Mouse (Mus musculus): ENCODE measurements around the gene Mettl21a. TPM values are rescaled to one million over a fixed set of nuclear protein-coding genes. Genes with fewer than 3 reads are reported as not detected.
A peak's percentile ranks its signal among the peaks of the same experiment; 100 is the strongest.

Mettl21a gene
- total and polyA plus RNA-seq, 3 experiments = 7.4 to 8.5 TPM; not detected in 1

DNA sequence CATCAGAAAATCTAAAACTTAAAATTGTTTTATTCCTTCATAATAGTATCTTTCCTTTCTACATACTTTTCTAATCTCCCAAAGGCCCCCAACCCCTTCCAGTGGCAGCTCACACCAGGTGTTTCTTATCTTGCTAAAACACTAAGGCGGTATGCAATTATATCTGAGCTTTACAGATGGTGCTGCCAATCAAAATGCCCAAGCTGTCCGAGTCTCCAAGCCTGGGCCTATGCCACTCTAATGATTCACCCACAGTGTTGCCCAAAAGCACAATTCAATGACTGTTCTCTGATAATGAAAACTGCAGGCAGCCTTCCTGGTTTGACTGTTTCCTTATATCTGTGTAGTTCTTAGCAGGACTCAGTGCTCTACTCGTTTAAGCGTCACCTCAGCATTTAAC, 7.9 kb downstream of the Mettl21a start (continued):
- TF ChIP-seq JUND (IDR thresholded peaks at IDR 0.05; ENCODE audit: low read depth, low read length) (no peak), POLR2AphosphoS5 (IDR thresholded peaks at IDR 0.05; ENCODE audit: borderline replicate concordance, low read depth, low read length) (no peak), GATA1 (IDR thresholded peaks at IDR 0.05; ENCODE audit: low read depth, low read length) (peak; percentile 82), GABPA (IDR thresholded peaks at IDR 0.05; ENCODE audit: low read depth, low read length) (no peak), RAD21 (IDR thresholded peaks at IDR 0.05; ENCODE audit: low read depth, low read length) (no peak), ZMIZ1 (IDR thresholded peaks at IDR 0.05; ENCODE audit: low read depth, low read length) (no peak), KAT2A (conservative IDR thresholded peaks at IDR 0.05; ENCODE audit: low read depth, low read length) (no peak), ELF1 (IDR thresholded peaks at IDR 0.05; ENCODE audit: low read depth, low read length) (0 out of 2 replicates have a peak, but pooled peaks have one; percentile 41), SIN3A (IDR thresholded peaks at IDR 0.05; ENCODE audit: low read length) (peak; percentile 38; the same call in 1 of the 2 replicates), CTCF (IDR thresholded peaks at IDR 0.05 in 2 of 3, conservative IDR thresholded peaks at IDR 0.05 in 1 of 3; ENCODE audit: control insufficient read depth in 1 of 3, insufficient read depth in 1 of 3, low read depth in 2 of 3, low read length in 3 of 3, poor library complexity in 1 of 3, severe bottlenecking in 1 of 3) (no peak), MYC (IDR thresholded peaks at IDR 0.05; ENCODE audit: low read depth, low read length) (no peak), NELFE (IDR thresholded peaks at IDR 0.05; ENCODE audit: low read depth, low read length) (no peak), USF1 (IDR thresholded peaks at IDR 0.05; ENCODE audit: low read depth, low read length) (no peak), SMC3 (IDR thresholded peaks at IDR 0.05; ENCODE audit: low read depth, low read length) (no peak)

DNA sequence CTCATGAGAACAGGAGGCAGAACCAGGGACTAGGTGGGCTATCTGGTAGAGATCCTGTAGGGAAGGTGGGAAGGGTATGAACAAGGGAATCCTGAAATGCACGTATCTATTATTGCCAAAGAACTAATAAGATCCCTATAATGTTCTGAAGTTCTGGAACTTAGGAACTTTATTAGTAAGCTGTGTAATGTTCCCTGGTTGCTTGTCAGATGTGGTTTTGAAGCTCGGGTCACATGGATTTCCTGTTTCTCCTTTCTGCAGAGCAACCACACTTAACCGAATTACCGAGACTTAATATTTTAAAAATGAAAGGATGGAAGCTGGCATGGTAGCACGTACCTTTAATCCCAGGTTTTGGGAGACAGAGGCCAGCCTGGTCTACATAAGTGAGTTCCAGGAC, 13.7 kb downstream of the Mettl21a start:
- Histone ChIP-seq H3K36me3 (ENCODE audit: control insufficient read depth in 1 of 2, insufficient read depth in 2 of 2, low read length in 2 of 2) (peaks cover 0 to 3% of the 10 kb centered on the region in 2 experiments; a peak in 3 of 4 replicates), H3K4me3 (ENCODE audit: control insufficient read depth in 1 of 2, insufficient read depth in 1 of 2, low read depth in 2 of 2, low read length in 2 of 2) (no peak overlapping the region)
- DNase-seq (ENCODE audit: low read depth, low spot score) = no peak

DNA sequence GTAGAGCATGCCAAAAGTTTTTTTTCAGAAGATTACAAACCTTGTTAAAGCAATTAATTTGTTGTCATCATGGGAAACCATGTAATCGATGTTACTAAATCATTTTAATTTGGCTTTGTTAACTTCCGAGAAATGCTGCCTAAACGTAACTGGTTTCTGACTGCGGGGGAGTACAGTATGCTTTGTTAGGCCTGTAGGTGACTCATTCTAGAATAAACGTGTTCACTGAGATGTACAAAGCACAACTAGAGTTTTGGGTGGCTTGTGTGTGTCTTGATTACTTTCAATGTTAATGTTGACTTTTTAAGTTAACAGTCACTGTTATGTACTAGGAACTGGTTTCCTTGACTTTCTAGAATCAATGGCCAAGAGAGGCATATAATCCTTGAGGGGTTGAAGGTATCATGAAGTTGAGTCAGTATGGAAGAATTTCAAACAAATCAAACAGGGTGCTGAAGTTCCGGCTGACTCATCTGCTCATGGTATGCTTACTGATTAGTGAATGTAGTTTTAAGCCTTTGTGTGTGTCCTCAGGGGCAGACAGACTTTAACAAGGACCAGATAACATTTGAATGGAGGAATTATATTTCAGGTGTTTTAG, 15.7 kb downstream of the Mettl21a start:
- H3K9me3 ChIP-seq (replicated peaks; ENCODE audit: insufficient read depth, low read length) = no peaks in the 10 kb centered on the region
- H3K4me1 ChIP-seq (ENCODE audit: control insufficient read depth in 1 of 2, insufficient read depth in 2 of 2, low read length in 2 of 2) = no peaks in the 10 kb centered on the region
- H3K9ac ChIP-seq (ENCODE audit: control insufficient read depth, low read depth, low read length, poor library complexity, severe bottlenecking) = no peak overlapping the region
- no peaks in the 10 kb centered on the region for H3K27me3 ChIP-seq (ENCODE audit: control insufficient read depth in 1 of 2, insufficient read depth in 2 of 2, low read length in 2 of 2)
- no peak for DNase-seq (ENCODE audit: low read depth, low spot score)
- TF ChIP-seq USF2 (IDR thresholded peaks at IDR 0.05; ENCODE audit: borderline replicate concordance in 1 of 2, insufficient read depth in 1 of 2, low read depth in 1 of 2, low read length in 2 of 2) (no peak), ZMIZ1 (IDR thresholded peaks at IDR 0.05; ENCODE audit: low read depth, low read length) (no peak), EP300 (IDR thresholded peaks at IDR 0.05; ENCODE audit: low read depth in 1 of 2, low read length in 2 of 2) (no peak), TCF12 (IDR thresholded peaks at IDR 0.05; ENCODE audit: low read depth, low read length) (no peak), BHLHE40 (IDR thresholded peaks at IDR 0.05; ENCODE audit: borderline replicate concordance, low read depth, low read length) (no peak), CTCF (IDR thresholded peaks at IDR 0.05 in 2 of 3, conservative IDR thresholded peaks at IDR 0.05 in 1 of 3; ENCODE audit: control insufficient read depth in 1 of 3, insufficient read depth in 1 of 3, low read depth in 2 of 3, low read length in 3 of 3, poor library complexity in 1 of 3, severe bottlenecking in 1 of 3) (no peak), TAL1 (IDR thresholded peaks at IDR 0.05; ENCODE audit: low read length) (no peak), ETS1 (IDR thresholded peaks at IDR 0.05; ENCODE audit: low read depth, low read length) (no peak), JUND (IDR thresholded peaks at IDR 0.05; ENCODE audit: low read depth, low read length) (no peak), NRF1 (IDR thresholded peaks at IDR 0.05; ENCODE audit: insufficient read depth, low read depth, low read length, poor library complexity, severe bottlenecking) (no peak), ZKSCAN1 (IDR thresholded peaks at IDR 0.05; ENCODE audit: low read depth, low read length) (no peak), NELFE (IDR thresholded peaks at IDR 0.05; ENCODE audit: low read depth, low read length) (no peak), MYB (IDR thresholded peaks at IDR 0.05; ENCODE audit: low read depth, low read length) (no peak), E2F4 (IDR thresholded peaks at IDR 0.05; ENCODE audit: borderline replicate concordance, low read depth, low read length) (no peak)
- no peak overlapping the region for H3K27ac ChIP-seq (ENCODE audit: control insufficient read depth, low read depth, low read length)
- no peaks in the 10 kb centered on the region for H3K79me2 ChIP-seq (ENCODE audit: control insufficient read depth, insufficient read depth, low read length, poor library complexity)
- H3K36me3 ChIP-seq (ENCODE audit: control insufficient read depth in 1 of 2, insufficient read depth in 2 of 2, low read length in 2 of 2) = peaks cover 0 to 4% of the 10 kb centered on the region in 2 experiments; a peak in 3 of 4 replicates
- no peak overlapping the region for H3K4me3 ChIP-seq (ENCODE audit: control insufficient read depth in 1 of 2, insufficient read depth in 1 of 2, low read depth in 2 of 2, low read length in 2 of 2)

More for the DNA sequence above, 13.7 kb downstream of the Mettl21a start:
- no peak for TF ChIP-seq EP300 (IDR thresholded peaks at IDR 0.05; ENCODE audit: low read depth in 1 of 2, low read length in 2 of 2)
- TF ChIP-seq ELF1 (IDR thresholded peaks at IDR 0.05; ENCODE audit: low read depth, low read length) = no peak
- TF ChIP-seq CHD2 (IDR thresholded peaks at IDR 0.05; ENCODE audit: low read length) = no peak
- no peak for TF ChIP-seq MYB (IDR thresholded peaks at IDR 0.05; ENCODE audit: low read depth, low read length)
- no peak for TF ChIP-seq SIN3A (IDR thresholded peaks at IDR 0.05; ENCODE audit: low read length)
- TF ChIP-seq MYC (IDR thresholded peaks at IDR 0.05; ENCODE audit: low read depth, low read length) = no peak
- TF ChIP-seq ETS1 (IDR thresholded peaks at IDR 0.05; ENCODE audit: low read depth, low read length) = no peak
- no peak for TF ChIP-seq JUND (IDR thresholded peaks at IDR 0.05; ENCODE audit: low read depth, low read length)
- TF ChIP-seq ZNF384 (IDR thresholded peaks at IDR 0.05; ENCODE audit: low read depth, low read length) = no peak
- no peak for TF ChIP-seq E2F4 (IDR thresholded peaks at IDR 0.05; ENCODE audit: borderline replicate concordance, low read depth, low read length)
- Histone ChIP-seq H3K79me2 (ENCODE audit: control insufficient read depth, insufficient read depth, low read length, poor library complexity) (no peaks in the 10 kb centered on the region), H3K9ac (ENCODE audit: control insufficient read depth, low read depth, low read length, poor library complexity, severe bottlenecking) (no peak overlapping the region), H3K27me3 (ENCODE audit: control insufficient read depth in 1 of 2, insufficient read depth in 2 of 2, low read length in 2 of 2) (no peaks in the 10 kb centered on the region), H3K9me3 (replicated peaks; ENCODE audit: insufficient read depth, low read length) (no peaks in the 10 kb centered on the region), H3K27ac (ENCODE audit: control insufficient read depth, low read depth, low read length) (no peak overlapping the region), H3K4me1 (ENCODE audit: control insufficient read depth in 1 of 2, insufficient read depth in 2 of 2, low read length in 2 of 2) (no peaks in the 10 kb centered on the region)
